Mouse (Mus musculus) forebrain, embryonic 13.5 days (tissue): ENCODE results near the gene Nlrp6. TPM values are rescaled to one million over a fixed set of nuclear protein-coding genes. Genes with fewer than 3 reads are reported as not detected.
"Not testable (repeated sequence)": the region's sequence is repeated elsewhere in the genome, so short reads cannot be mapped to it uniquely, and the experiment has no call there.

Source experiments
- ATAC-seq: fragments of 200-750 bp; cut with Nextera tagmentation; 2 replicates; pipeline ENCODE4 v1.8.0; 2017
- H3K27ac ChIP-seq: fragments of 300-500 bp; sonication (generic); 2 replicates; pipeline ENCODE4 v1.5.1; 2015; ENCODE audit warnings: inconsistent platforms, mild to moderate bottlenecking, moderate library complexity
- H3K27me3 ChIP-seq: fragments of 300-500 bp; sonication (generic); 2 replicates; pipeline ENCODE4 v1.6.1; 2015; ENCODE audit warnings: mild to moderate bottlenecking, inconsistent platforms
- H3K36me3 ChIP-seq: fragments of 300-500 bp; sonication (generic); 2 replicates; pipeline ENCODE4 v1.6.1; 2015; ENCODE audit warnings: mild to moderate bottlenecking, inconsistent platforms; ENCODE audit not compliant: poor library complexity, severe bottlenecking
- H3K4me1 ChIP-seq: fragments of 300-500 bp; sonication (generic); 2 replicates; pipeline ENCODE4 v1.6.1; 2015; ENCODE audit warnings: inconsistent platforms
- H3K4me2 ChIP-seq: fragments of 300-500 bp; sonication (generic); 2 replicates; pipeline ENCODE4 v1.6.1; 2015; ENCODE audit warnings: inconsistent platforms, mild to moderate bottlenecking, moderate library complexity
- H3K4me3 ChIP-seq: fragments of 300-500 bp; sonication (generic); 2 replicates; pipeline ENCODE4 v1.5.1; 2015; ENCODE audit warnings: mild to moderate bottlenecking, inconsistent platforms
- H3K9ac ChIP-seq: fragments of 300-500 bp; sonication (generic); 2 replicates; pipeline ENCODE4 v1.6.1; 2015; ENCODE audit warnings: mild to moderate bottlenecking, inconsistent platforms
- H3K9me3 ChIP-seq: fragments of 300-500 bp; sonication (generic); replicated peaks from 2 replicates; pipeline ENCODE4 v1.6.1; 2016; ENCODE audit warnings: inconsistent platforms
- WGBS: fragments of 180-500 bp; shearing (Covaris S2); methylation state at CpG from one replicate; pipeline ENCODE4 v1.1.7; 2015; 5-methylcytosine and 5-hydroxymethylcytosine counted together
- polyA plus RNA-seq: library from polyadenylated mRNA; unstranded; fragments of >200 nt; fragmentation: Nextera tagmentation; extraction: Ambion mirVana; gene quantifications from 2 replicates; pipeline ENCODE4 v1.2.1, GENCODE M21; 2015

Nlrp6 gene
- polyA plus RNA-seq, 1 experiment from 2014 or later: 0.22 TPM

DNA sequence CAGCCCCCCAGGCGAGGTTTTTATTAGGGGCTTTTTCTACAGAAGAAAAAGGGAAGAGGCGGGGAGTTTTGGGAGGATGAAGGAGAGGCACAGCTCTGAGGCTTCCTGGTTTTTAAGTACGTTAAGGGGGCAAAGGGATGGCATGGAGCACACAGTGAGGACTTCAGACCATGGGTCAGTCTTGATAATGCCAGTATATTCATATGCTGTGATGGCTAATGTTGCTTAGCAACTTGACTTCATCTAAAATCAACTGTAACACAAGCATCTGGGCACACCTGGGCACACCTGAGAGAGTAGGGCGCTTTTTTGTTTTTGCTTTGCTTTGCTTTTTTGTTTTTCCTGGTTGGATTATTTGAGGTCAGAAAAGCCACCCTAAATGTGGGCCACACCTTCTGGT lies 46.2 kb downstream of the Nlrp6 start, which contains the start of gene Ifitm1:
Ifitm1 (plus strand) TSS at position 301 of the 400 bp plus-strand sequence.
- Histone ChIP-seq H3K4me2 (no peak within 1 kb of the TSS), H3K9me3 (no peaks in the 10 kb centered on the region), H3K4me1 (peaks cover 11% of the 10 kb centered on the region; the same call in 1 of the 2 replicates), H3K36me3 (no peaks in the 10 kb centered on the region), H3K27ac (no peak within 1 kb of the TSS), H3K9ac (no peak within 1 kb of the TSS), H3K4me3 (no peak within 1 kb of the TSS), H3K27me3 (peaks cover 7% of the 10 kb centered on the region; the same call in 1 of the 2 replicates)
- no peak for ATAC-seq
- 81% methylated on average over 4 of the region's 4 CpGs for WGBS

DNA sequence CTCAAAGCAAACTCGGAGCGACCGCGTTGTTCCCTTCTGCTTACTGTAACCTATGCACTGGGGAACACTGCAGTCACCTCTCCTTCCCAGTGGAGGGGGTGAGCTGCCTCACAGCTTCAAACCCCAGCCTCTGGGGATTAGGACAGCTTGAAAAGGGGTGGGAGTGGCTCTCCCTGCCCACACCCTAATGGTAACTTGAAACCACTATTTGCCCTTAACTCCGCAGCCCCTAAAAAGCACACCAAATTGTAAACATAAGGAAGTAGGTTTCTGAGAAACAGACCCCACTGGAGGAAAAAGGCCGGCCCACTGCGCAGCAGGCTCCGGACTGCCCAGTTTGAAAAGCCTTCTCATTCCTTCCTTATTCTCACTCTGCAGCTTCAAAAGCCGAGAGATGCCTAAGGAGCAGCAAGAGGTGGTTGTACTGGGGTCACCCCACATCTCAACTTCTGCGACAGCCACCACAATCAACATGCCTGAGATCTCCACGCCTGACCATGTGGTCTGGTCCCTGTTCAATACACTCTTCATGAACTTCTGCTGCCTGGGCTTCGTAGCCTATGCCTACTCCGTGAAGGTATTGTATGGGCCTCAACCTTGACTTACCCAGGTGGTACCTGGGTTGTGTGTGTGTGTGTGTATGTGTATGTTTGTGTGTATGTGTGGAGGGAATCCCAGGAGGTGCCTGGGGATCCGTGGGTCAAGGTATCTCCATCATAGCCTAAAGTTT lies 47.3 kb downstream of the Nlrp6 start:
- no peak overlapping the region for H3K9ac ChIP-seq
- no peak for ATAC-seq

DNA sequence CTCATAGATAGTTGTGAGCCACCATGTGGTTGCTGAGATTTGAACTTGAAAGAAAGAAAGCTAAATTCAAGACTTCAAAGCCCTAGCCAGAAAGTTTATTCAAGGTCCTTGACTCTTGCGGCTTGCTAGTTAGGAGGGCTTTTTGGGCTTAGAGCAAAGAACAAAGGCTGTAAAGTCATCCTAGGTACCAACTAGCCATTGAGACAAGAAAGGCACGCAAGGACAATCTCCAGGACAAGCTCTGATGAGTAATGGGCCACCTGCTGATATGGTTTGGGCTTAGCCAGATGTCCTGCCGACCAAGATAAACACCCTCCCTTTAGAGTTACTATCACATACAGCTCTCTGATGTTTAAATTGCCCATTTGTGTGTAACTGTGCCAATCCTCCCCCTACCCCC lies 48.0 kb downstream of the Nlrp6 start:
- WGBS: 19% methylated on average over 3 of the region's 3 CpGs
- not testable (repeated sequence) for H3K4me3 ChIP-seq, H3K9ac ChIP-seq, H3K9me3 ChIP-seq, H3K36me3 ChIP-seq, H3K4me2 ChIP-seq, H3K27ac ChIP-seq, ATAC-seq
- H3K4me1 ChIP-seq: peaks cover 12% of the 10 kb centered on the region; the same call in 1 of the 2 replicates
- peaks cover 11% of the 10 kb centered on the region; the same call in 1 of the 2 replicates for H3K27me3 ChIP-seq

More for the DNA sequence above, 47.3 kb downstream of the Nlrp6 start:
- Histone ChIP-seq H3K27me3 (peaks cover 7% of the 10 kb centered on the region; the same call in 1 of the 2 replicates), H3K4me2 (no peak overlapping the region), H3K4me1 (peaks cover 8% of the 10 kb centered on the region; the same call in 1 of the 2 replicates), H3K27ac (no peak overlapping the region), H3K36me3 (no peaks in the 10 kb centered on the region), H3K9me3 (no peaks in the 10 kb centered on the region), H3K4me3 (no peak overlapping the region)
- 7% methylated on average over 14 of the region's 14 CpGs for WGBS

DNA sequence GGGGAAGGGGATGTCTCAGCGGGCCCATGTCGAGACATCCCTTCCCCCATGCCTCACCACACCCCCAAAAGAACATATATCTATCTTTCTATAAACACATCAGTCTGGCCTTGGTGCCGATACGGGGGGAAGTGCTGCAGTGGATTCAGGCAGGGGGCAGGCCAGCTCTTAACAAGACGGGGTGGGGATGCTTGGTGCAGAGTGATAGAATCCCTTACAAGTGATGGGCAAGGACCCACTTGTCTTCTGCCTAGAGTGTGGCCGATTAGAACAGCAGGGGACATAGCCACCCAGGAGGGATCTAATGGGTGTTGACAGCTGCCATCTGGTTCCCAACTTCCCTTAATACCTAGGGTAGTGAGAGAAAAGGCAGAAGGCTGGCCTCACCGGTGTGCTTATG lies 50.2 kb downstream of the Nlrp6 start:
- Histone ChIP-seq H3K36me3 (no peaks in the 10 kb centered on the region), H3K4me2 (no peak overlapping the region), H3K9ac (no peak overlapping the region), H3K9me3 (no peaks in the 10 kb centered on the region), H3K27ac (no peak overlapping the region), H3K4me1 (peaks cover 14% of the 10 kb centered on the region; the same call in 1 of the 2 replicates), H3K4me3 (no peak overlapping the region), H3K27me3 (peaks cover 22% of the 10 kb centered on the region)
- no peak for ATAC-seq
- 56% methylated on average over 7 of the region's 7 CpGs for WGBS

DNA sequence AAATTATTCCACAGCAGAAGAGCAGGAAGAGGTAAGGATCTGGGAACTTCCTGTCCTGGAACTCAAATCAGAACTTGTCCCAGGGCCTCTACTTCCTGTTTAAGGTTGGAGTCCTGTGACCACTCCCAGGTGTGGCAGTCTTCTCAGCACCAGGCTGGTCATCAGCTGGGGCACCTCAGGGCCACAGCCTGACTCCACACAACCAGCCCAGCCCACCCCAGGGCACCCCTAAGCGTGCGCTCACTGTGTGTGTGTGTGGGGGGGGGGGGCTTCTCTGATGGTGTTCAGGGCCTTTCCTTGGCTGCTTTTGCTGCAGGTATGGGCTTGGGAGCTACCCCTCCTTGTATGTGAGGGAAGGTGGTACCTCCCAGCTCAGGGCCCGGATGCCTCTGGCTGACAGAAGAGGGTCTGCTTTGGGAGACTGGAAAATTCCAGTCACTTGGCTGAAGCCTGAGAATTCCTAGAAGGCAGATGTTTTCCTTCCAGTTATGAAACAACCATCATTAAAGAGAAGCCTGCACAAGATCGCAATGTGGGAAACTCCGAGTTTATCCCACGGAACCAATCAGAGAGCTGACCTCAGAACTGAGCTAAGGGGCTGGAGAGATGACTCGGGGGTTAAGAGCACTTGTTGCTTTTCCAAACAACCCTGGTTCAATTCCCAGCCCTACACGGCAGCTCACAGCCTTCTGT lies 50.9 kb downstream of the Nlrp6 start:
- no peaks in the 10 kb centered on the region for H3K9me3 ChIP-seq
- WGBS: 87% methylated on average over 8 of the region's 8 CpGs
- H3K27me3 ChIP-seq: peaks cover 22% of the 10 kb centered on the region
- no peak overlapping the region for H3K9ac ChIP-seq
- no peaks in the 10 kb centered on the region for H3K36me3 ChIP-seq
- no peak overlapping the region for H3K4me3 ChIP-seq
- no peak for ATAC-seq
- H3K4me1 ChIP-seq: peaks cover 14% of the 10 kb centered on the region; the same call in 1 of the 2 replicates
- no peak overlapping the region for H3K4me2 ChIP-seq
- H3K27ac ChIP-seq: no peak overlapping the region

DNA sequence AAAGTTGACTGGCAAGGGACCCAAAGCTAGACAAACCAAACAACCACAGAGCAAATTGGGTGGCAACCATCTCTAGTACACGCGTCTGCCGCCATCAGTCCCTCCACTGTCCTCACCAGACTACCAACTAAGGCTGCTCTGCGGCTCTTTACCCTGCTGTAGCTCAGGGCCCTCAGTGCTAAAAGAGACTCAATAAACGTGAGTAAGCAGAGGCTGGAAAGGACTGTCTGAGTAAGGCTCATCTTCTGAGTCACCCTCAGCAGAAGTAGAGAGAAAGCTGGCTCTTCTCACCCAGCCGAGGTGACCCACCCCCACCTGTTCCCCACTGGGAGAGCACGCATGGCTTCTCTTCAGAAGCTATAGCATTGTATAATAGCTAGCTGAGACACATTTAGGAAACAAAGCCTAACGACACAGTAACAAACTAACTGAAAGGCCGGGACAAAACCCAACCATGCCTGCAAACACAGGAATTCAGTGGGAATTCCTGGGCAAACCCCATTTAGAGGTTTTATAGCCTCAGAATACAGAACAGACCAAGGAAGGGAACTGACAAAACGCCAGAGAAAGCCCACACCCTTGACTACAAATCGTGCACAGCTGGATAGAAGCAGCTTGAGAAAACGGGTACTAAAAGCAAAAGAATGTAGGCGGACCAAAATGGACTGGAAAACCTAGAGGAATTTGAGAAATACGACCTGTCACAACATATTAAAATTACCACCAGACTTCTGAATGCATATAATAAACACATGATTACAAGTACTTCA lies 52.9 kb downstream of the Nlrp6 start:
- Histone ChIP-seq H3K9me3 (no peaks in the 10 kb centered on the region), H3K4me3 (no peak overlapping the region), H3K27me3 (peaks cover 22% of the 10 kb centered on the region), H3K4me2 (no peak overlapping the region), H3K36me3 (no peaks in the 10 kb centered on the region), H3K27ac (no peak overlapping the region), H3K9ac (no peak overlapping the region), H3K4me1 (peaks cover 6% of the 10 kb centered on the region; the same call in 1 of the 2 replicates)
- WGBS: 21% methylated on average over 14 of the region's 14 CpGs
- ATAC-seq: no peak

DNA sequence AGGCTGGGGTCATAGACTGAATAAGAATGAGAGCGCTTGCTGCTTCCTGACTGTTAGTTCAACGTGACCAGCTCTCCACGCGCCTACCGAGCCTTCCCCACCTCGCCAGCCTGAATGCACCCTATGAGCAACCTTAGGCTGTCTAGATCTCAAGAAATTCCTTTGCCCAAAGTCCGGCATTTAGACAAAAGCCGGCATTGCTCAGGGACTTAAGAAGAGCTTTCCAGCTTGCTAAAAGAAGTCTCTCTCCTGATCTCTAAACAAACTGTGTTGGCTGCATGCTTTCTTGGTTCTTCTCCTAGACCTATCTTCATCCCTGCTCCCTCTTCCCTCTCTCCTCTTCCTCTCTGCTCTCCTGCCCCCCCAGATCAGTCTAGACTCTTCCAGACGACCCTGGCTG lies 54.2 kb downstream of the Nlrp6 start:
- H3K4me3 ChIP-seq: no peak overlapping the region
- no peak overlapping the region for H3K4me2 ChIP-seq
- peaks cover 18% of the 10 kb centered on the region for H3K27me3 ChIP-seq
- H3K36me3 ChIP-seq: no peaks in the 10 kb centered on the region
- no peak overlapping the region for H3K9ac ChIP-seq
- 8% methylated on average over 9 of the region's 9 CpGs for WGBS
- ATAC-seq: no peak
- peaks cover 6% of the 10 kb centered on the region; the same call in 1 of the 2 replicates for H3K4me1 ChIP-seq
- no peak overlapping the region for H3K27ac ChIP-seq
- H3K9me3 ChIP-seq: no peaks in the 10 kb centered on the region

DNA sequence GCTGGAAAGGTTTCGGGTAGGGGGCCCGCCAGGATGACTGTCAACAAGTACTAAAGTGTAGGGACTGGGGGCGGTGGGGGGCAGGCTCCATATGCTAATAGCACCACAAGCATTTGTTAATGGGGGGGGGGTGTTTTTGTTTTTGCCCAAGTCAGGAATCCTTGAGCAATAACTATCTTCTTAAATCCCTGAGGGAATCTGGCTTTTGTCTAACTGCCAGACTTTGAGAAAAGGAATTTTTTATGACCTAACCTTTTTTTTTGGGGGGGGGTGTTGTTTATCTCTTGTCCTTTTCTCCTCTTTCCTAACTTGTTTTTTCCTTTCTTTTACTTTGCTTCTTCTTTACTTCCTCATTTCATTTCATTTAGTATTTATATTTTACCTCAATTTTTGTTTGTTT lies 54.8 kb downstream of the Nlrp6 start:
- H3K27me3 ChIP-seq: peaks cover 14% of the 10 kb centered on the region
- no peak overlapping the region for H3K4me3 ChIP-seq
- no peaks in the 10 kb centered on the region for H3K9me3 ChIP-seq
- H3K9ac ChIP-seq: no peak overlapping the region
- WGBS: 13% methylated on average over 3 of the region's 3 CpGs
- ATAC-seq: no peak
- peaks cover 6% of the 10 kb centered on the region; the same call in 1 of the 2 replicates for H3K4me1 ChIP-seq
- H3K4me2 ChIP-seq: no peak overlapping the region
- no peak overlapping the region for H3K27ac ChIP-seq
- H3K36me3 ChIP-seq: no peaks in the 10 kb centered on the region

DNA sequence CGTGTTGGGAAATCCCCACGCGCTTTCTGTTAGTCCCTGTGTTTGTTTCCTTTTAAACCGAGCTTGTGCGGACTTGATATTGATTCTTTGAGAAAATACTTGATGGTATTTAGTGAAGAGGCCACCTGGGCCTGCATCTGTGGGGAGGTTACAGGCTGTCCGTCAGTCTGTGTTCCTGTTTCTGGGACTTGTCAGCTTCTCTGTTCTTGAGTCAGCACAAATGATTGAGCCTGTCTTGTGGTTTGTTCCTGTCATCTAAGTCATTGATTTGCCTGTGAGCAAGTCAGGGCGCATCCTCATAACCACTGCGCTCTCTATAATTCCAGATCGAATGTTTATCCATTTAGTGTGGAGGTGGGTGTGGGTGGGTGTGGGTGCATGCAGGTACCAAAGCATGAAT lies 56.0 kb downstream of the Nlrp6 start:
- ATAC-seq, H3K4me1 ChIP-seq, H3K27ac ChIP-seq, H3K9ac ChIP-seq, H3K4me2 ChIP-seq, H3K36me3 ChIP-seq, H3K9me3 ChIP-seq, H3K4me3 ChIP-seq: not testable (repeated sequence)
- H3K27me3 ChIP-seq: peaks cover 14% of the 10 kb centered on the region
- WGBS: 94% methylated on average over 9 of the region's 9 CpGs
